Mouse (Mus musculus) brain, adult 10 weeks (tissue): ENCODE measurements around the gene Esp36. TPM values are rescaled to one million over a fixed set of nuclear protein-coding genes. Genes with fewer than 3 reads are reported as not detected.

Source experiments
- polyA plus RNA-seq: library from polyadenylated mRNA; stranded (reverse); fragments of 350-450 nt; fragmentation: Illumina TruSeq; extraction: RNeasy Lipid Tissue Mini Kit (QIAGEN cat#74804); gene quantifications from one replicate; pipeline ENCODE4 v1.2.3, GENCODE M21; 2015; ENCODE audit warnings: low read depth, low replicate concordance

Esp36 gene
- polyA plus RNA-seq: not detected

DNA sequence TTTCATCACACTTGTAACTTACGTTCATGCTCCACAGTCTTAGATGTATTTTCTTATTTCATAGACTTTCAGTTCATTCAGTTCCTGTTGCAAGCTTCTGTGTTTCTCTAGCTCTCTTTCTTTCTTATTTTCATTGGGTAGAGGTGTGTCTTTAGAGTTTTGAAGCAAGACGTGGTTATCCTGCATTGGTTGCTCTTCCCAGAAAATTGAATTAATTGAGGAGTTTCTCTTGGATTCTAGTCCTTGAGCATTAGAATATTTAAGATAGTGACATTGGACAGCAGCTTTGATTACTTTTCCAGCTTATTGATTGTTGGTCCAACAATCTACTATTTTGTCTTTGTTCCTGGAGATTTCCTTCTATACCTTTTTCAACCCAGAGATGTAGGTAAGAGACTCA, at the start of gene Esp36:
Gene Esp36 (minus strand): TSS at position 101 of the 400 bp plus-strand sequence.

Other genes starting within 250 kb of the Esp36 start
- gene Olfr134, start 248.8 kb downstream of the Esp36 start, polyA plus RNA-seq: not detected
- gene Olfr135, start 215.8 kb downstream of the Esp36 start, polyA plus RNA-seq: not detected
- not detected for gene Olfr138, start 159.2 kb downstream of the Esp36 start, polyA plus RNA-seq
- not detected for gene Olfr137, start 112.6 kb downstream of the Esp36 start, polyA plus RNA-seq
- gene Olfr136, start 90.4 kb downstream of the Esp36 start, polyA plus RNA-seq: not detected
- not detected for gene Esp34, start 134.0 kb upstream of the Esp36 start, polyA plus RNA-seq
- gene Esp31, start 219.3 kb upstream of the Esp36 start, polyA plus RNA-seq: not detected